Comparison of ENCODE assay signal across 9 mouse cellular contexts in the genomic region with DNA sequence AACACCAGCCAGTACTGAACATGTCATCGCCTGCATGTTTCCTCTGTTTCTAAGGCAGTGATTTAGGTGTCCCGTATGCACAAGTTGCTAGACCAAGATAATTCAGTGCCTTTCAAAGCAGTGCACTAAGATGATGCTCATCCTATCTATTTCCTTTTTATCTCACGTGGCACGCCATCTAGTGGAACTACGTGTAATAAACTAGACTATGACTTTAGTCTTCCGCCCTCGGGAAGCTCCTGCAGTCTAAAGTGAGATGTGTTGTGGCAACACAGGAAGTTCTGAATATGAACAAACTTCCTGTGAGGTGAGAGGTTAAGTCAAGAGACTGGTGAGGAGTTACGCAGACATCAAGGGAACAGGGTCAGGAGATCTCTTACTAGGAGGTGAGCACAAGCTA. TPM values are rescaled to one million over a fixed set of nuclear protein-coding genes. Genes with fewer than 3 reads are reported as not detected.
DNase-seq lines count a peak whose midpoint lies in the region; ATAC-seq and TF ChIP-seq lines count a peak whose summit lies in the region.
"Had no signal": no experiment of that assay in that cellular context is flagged by ENCODE, and none has a peak within 500 bp of the region (broad histone marks: within the 10 kb centered on the region; RNA-seq: fewer than 3 reads in every experiment).

No protein-coding gene starts in this region.

- TF ChIP-seq CTCF in forebrain, postnatal 0 days (IDR thresholded peaks at IDR 0.05; ENCODE audit: low read depth): peak; percentile 49

- no peaks in the 10 kb centered on the region for H3K9me3 ChIP-seq in forebrain, postnatal 0 days (ENCODE audit: low read length)
- no peaks in the 10 kb centered on the region for H3K9me3 ChIP-seq in forebrain, embryonic 15.5 days
- no peaks in the 10 kb centered on the region for H3K9me3 ChIP-seq in midbrain, embryonic 14.5 days (ENCODE audit: control insufficient read depth, low read length)
- no peaks in the 10 kb centered on the region for H3K9me3 ChIP-seq in midbrain, embryonic 15.5 days
- no peaks in the 10 kb centered on the region for H3K9me3 ChIP-seq in heart, embryonic 10.5 days
- H3K9me3 ChIP-seq: lung, embryonic 15.5 days had no signal

- H3K36me3 ChIP-seq in forebrain, postnatal 0 days (ENCODE audit: insufficient read depth): no peaks in the 10 kb centered on the region
- H3K36me3 ChIP-seq in forebrain, embryonic 15.5 days: no peaks in the 10 kb centered on the region
- no peaks in the 10 kb centered on the region for H3K36me3 ChIP-seq in midbrain, embryonic 14.5 days (ENCODE audit: control insufficient read depth, insufficient read depth, low read length)
- no peaks in the 10 kb centered on the region for H3K36me3 ChIP-seq in midbrain, embryonic 15.5 days (replicated peaks)
- peaks cover 38% of the 10 kb centered on the region; the same call in 1 of the 2 replicates for H3K36me3 ChIP-seq in heart, embryonic 10.5 days

- no peak for DNase-seq in forebrain, postnatal 0 days
- DNase-seq in midbrain, embryonic 14.5 days: peak; percentile 44
- DNase-seq in thymus, postnatal 14 days: peak; percentile 60
- no peak for DNase-seq in gastrocnemius, postnatal 10 days
- no peak for DNase-seq in heart, embryonic 10.5 days (ENCODE audit: low spot score)

- H3K4me3 ChIP-seq in forebrain, postnatal 0 days (ENCODE audit: low read depth, low read length): no peak overlapping the region
- no peak overlapping the region for H3K4me3 ChIP-seq in forebrain, embryonic 15.5 days
- no peak overlapping the region for H3K4me3 ChIP-seq in midbrain, embryonic 14.5 days (replicated peaks; ENCODE audit: low read depth, low read length)
- no peak overlapping the region for H3K4me3 ChIP-seq in midbrain, embryonic 15.5 days
- no peak overlapping the region for H3K4me3 ChIP-seq in heart, embryonic 10.5 days
- H3K4me3 ChIP-seq: lung, embryonic 15.5 days had no signal

- no peak for ATAC-seq in forebrain, postnatal 0 days
- no peak for ATAC-seq in forebrain, embryonic 15.5 days (replicated peaks)
- no peak for ATAC-seq in midbrain, embryonic 14.5 days (ENCODE audit: low FRiP score, low TSS enrichment)
- ATAC-seq in midbrain, embryonic 15.5 days (replicated peaks): no peak
- peak; percentile 95 to 96 for ATAC-seq in hematopoietic stem cell, adult 5-6 weeks (replicated peaks in 1 of 2; ENCODE audit: insufficient read depth in 1 of 2, low FRiP score in 2 of 2, low TSS enrichment in 1 of 2, low read depth in 1 of 2, poor library complexity in 2 of 2, severe bottlenecking in 2 of 2)

- H3K27me3 ChIP-seq in forebrain, postnatal 0 days (ENCODE audit: insufficient read depth, low read length): no peaks in the 10 kb centered on the region
- no peaks in the 10 kb centered on the region for H3K27me3 ChIP-seq in forebrain, embryonic 15.5 days
- H3K27me3 ChIP-seq in midbrain, embryonic 14.5 days (ENCODE audit: control insufficient read depth, insufficient read depth, low read length): no peaks in the 10 kb centered on the region
- H3K27me3 ChIP-seq in midbrain, embryonic 15.5 days (replicated peaks): no peaks in the 10 kb centered on the region
- no peaks in the 10 kb centered on the region for H3K27me3 ChIP-seq in heart, embryonic 10.5 days (ENCODE audit: insufficient read depth, poor library complexity, severe bottlenecking)
- H3K27me3 ChIP-seq: lung, embryonic 15.5 days had no signal

- no peak overlapping the region for H3K27ac ChIP-seq in forebrain, postnatal 0 days (ENCODE audit: low read depth, low read length)
- H3K27ac ChIP-seq in forebrain, embryonic 15.5 days (replicated peaks): no peak overlapping the region
- H3K27ac ChIP-seq in midbrain, embryonic 14.5 days (replicated peaks; ENCODE audit: low read depth, low read length): no peak overlapping the region
- H3K27ac ChIP-seq in midbrain, embryonic 15.5 days: no peak overlapping the region
- H3K27ac ChIP-seq in heart, embryonic 10.5 days: no peak overlapping the region
- H3K27ac ChIP-seq: lung, embryonic 15.5 days had no signal

- no peak overlapping the region for H3K4me2 ChIP-seq in forebrain, postnatal 0 days (ENCODE audit: low read depth)
- H3K4me2 ChIP-seq in forebrain, embryonic 15.5 days (replicated peaks): no peak overlapping the region
- no peak overlapping the region for H3K4me2 ChIP-seq in midbrain, embryonic 14.5 days (ENCODE audit: low read length)
- H3K4me2 ChIP-seq in midbrain, embryonic 15.5 days: no peak overlapping the region
- H3K4me2 ChIP-seq: lung, embryonic 15.5 days had no signal

- 41% methylated on average over 8 of the region's 8 CpGs for WGBS in forebrain, postnatal 0 days
- WGBS in forebrain, embryonic 15.5 days: 48% methylated on average over 8 of the region's 8 CpGs
- WGBS in midbrain, embryonic 14.5 days: 46% methylated on average over 8 of the region's 8 CpGs
- 42% methylated on average over 8 of the region's 8 CpGs for WGBS in midbrain, embryonic 15.5 days
- WGBS in heart, embryonic 10.5 days: 43% methylated on average over 8 of the region's 8 CpGs

- no peak overlapping the region for H3K9ac ChIP-seq in forebrain, postnatal 0 days
- no peak overlapping the region for H3K9ac ChIP-seq in forebrain, embryonic 15.5 days (replicated peaks)
- H3K9ac ChIP-seq in midbrain, embryonic 14.5 days (replicated peaks; ENCODE audit: low read length): no peak overlapping the region
- no peak overlapping the region for H3K9ac ChIP-seq in midbrain, embryonic 15.5 days
- H3K9ac ChIP-seq: lung, embryonic 15.5 days had no signal

- no peaks in the 10 kb centered on the region for H3K4me1 ChIP-seq in forebrain, postnatal 0 days (ENCODE audit: insufficient read depth)
- no peaks in the 10 kb centered on the region for H3K4me1 ChIP-seq in forebrain, embryonic 15.5 days
- no peaks in the 10 kb centered on the region for H3K4me1 ChIP-seq in midbrain, embryonic 14.5 days (ENCODE audit: control insufficient read depth, insufficient read depth, low read length)
- H3K4me1 ChIP-seq in midbrain, embryonic 15.5 days: no peaks in the 10 kb centered on the region
- H3K4me1 ChIP-seq in heart, embryonic 10.5 days: no peaks in the 10 kb centered on the region
- H3K4me1 ChIP-seq: lung, embryonic 15.5 days had no signal

RNA-seq across cellular contexts. Expression of a gene that starts 43.9 kb away (rescaled TPM):
- total RNA-seq in forebrain, postnatal 0 days (2014; rRNA removed): 22.9 and 27.4 TPM in 2 replicates
- polyA plus RNA-seq in forebrain, postnatal 0 days (2015; fragmentation: Nextera tagmentation; extraction: Ambion mirVana): 24.7 and 33.4 TPM in 2 replicates
- 39.8 and 43.3 TPM in 2 replicates for polyA plus RNA-seq in forebrain, embryonic 15.5 days (2015; fragmentation: Nextera tagmentation; extraction: Ambion mirVana)
- 43.8 and 44.6 TPM in 2 replicates for polyA plus RNA-seq in midbrain, embryonic 14.5 days (2014; fragmentation: Nextera tagmentation; extraction: Ambion mirVana)
- 42.0 and 43.7 TPM in 2 replicates for polyA plus RNA-seq in midbrain, embryonic 15.5 days (2015; fragmentation: Nextera tagmentation; extraction: Ambion mirVana)
- total RNA-seq in hematopoietic stem cell, adult 5-6 weeks (2017): 17.7 and 27.3 TPM in 2 replicates
- total RNA-seq in gastrocnemius, postnatal 10 days (2021): 10 to 100 TPM; 10.3 to 10.7 TPM
- polyA plus RNA-seq in heart, embryonic 10.5 days (2016; fragmentation: Nextera tagmentation; extraction: Ambion mirVana): 31.4 and 34.1 TPM in 2 replicates

Comparison
In these comparisons a context has a peak if more than half of its experiments do, and no peak if none do; other contexts are left out.
1. ATAC-seq: peak in hematopoietic stem cell, adult 5-6 weeks (2 of 2); none in forebrain, postnatal 0 days (single experiment), forebrain, embryonic 15.5 days (single experiment), midbrain, embryonic 14.5 days (single experiment) and midbrain, embryonic 15.5 days (single experiment).
2. DNase-seq: peak in midbrain, embryonic 14.5 days (single experiment) and thymus, postnatal 14 days (single experiment); none in forebrain, postnatal 0 days (single experiment), gastrocnemius, postnatal 10 days (single experiment) and heart, embryonic 10.5 days (single experiment).